In genomic region chr17:70462231-70462630, GRCm38 (mm10) we compare ENCODE assay signal across 17 mouse cellular contexts.
A peak's percentile ranks its signal among the peaks of the same experiment; 100 is the strongest.
DNase-seq lines count a peak whose midpoint lies in the region; TF ChIP-seq lines count a peak whose summit lies in the region.
"Had no signal": no experiment of that assay in that cellular context is flagged by ENCODE, and none has a peak within 500 bp of the region (broad histone marks: within the 10 kb centered on the region; RNA-seq: fewer than 3 reads in every experiment).

No protein-coding gene starts in this region.

- H3K4me1 ChIP-seq in cerebellum, adult 2 months (ENCODE audit: control insufficient read depth, insufficient read depth, low read length): peaks cover 21% of the 10 kb centered on the region
- H3K4me1 ChIP-seq in thymus, adult 2 months (replicated peaks; ENCODE audit: control insufficient read depth, insufficient read depth, low read length): no peaks in the 10 kb centered on the region
- no peaks in the 10 kb centered on the region for H3K4me1 ChIP-seq in midbrain, embryonic 10.5 days
- H3K4me1 ChIP-seq: embryonic facial prominence, embryonic 12.5 days; forebrain, embryonic 15.5 days; heart, embryonic 12.5 days; hindbrain, embryonic 12.5 days had no signal

- peak overlapping the region; percentile 91 for H3K27ac ChIP-seq in cerebellum, adult 2 months (ENCODE audit: insufficient read depth, low read length)
- peak overlapping the region; percentile 62; the same call in 1 of the 2 replicates for H3K27ac ChIP-seq in layer of hippocampus, adult 2 months
- H3K27ac ChIP-seq in thymus, adult 2 months (ENCODE audit: control insufficient read depth, insufficient read depth, low read length): no peak overlapping the region
- no peak overlapping the region for H3K27ac ChIP-seq in midbrain, embryonic 10.5 days (replicated peaks)
- H3K27ac ChIP-seq: embryonic facial prominence, embryonic 12.5 days; forebrain, embryonic 15.5 days; hindbrain, embryonic 12.5 days had no signal

- H3K27me3 ChIP-seq in cerebellum, adult 2 months (ENCODE audit: control insufficient read depth, insufficient read depth, low read length): no peaks in the 10 kb centered on the region
- no peaks in the 10 kb centered on the region for H3K27me3 ChIP-seq in thymus, adult 2 months (ENCODE audit: control insufficient read depth, insufficient read depth, low read length)
- H3K27me3 ChIP-seq in midbrain, embryonic 10.5 days (ENCODE audit: low read depth, poor library complexity, severe bottlenecking): no peaks in the 10 kb centered on the region
- H3K27me3 ChIP-seq: embryonic facial prominence, embryonic 12.5 days; forebrain, embryonic 15.5 days; heart, embryonic 12.5 days; hindbrain, embryonic 12.5 days had no signal

- TF ChIP-seq POLR2A in cerebellum, adult 2 months (IDR thresholded peaks at IDR 0.05; ENCODE audit: borderline replicate concordance, insufficient read depth, low read length): no peak
- TF ChIP-seq POLR2A in thymus, adult 2 months (IDR thresholded peaks at IDR 0.05; ENCODE audit: control insufficient read depth, extremely low read depth, insufficient read depth, low read length, poor library complexity): no peak

- H3K36me3 ChIP-seq in thymus, adult 2 months (ENCODE audit: control insufficient read depth, insufficient read depth, low read length): no peaks in the 10 kb centered on the region
- H3K36me3 ChIP-seq in midbrain, embryonic 10.5 days: no peaks in the 10 kb centered on the region
- H3K36me3 ChIP-seq: embryonic facial prominence, embryonic 12.5 days; forebrain, embryonic 15.5 days; G1E; heart, embryonic 12.5 days; hindbrain, embryonic 12.5 days had no signal

- TF ChIP-seq CTCF in cerebellum, adult 2 months (IDR thresholded peaks at IDR 0.05; ENCODE audit: borderline replicate concordance, insufficient read depth, low read depth, low read length): no peak
- TF ChIP-seq CTCF in layer of hippocampus, adult 2 months (conservative IDR thresholded peaks at IDR 0.05): no peak
- no peak for TF ChIP-seq CTCF in thymus, adult 2 months (IDR thresholded peaks at IDR 0.05; ENCODE audit: borderline replicate concordance, control insufficient read depth, extremely low read depth, insufficient read depth, low read length, poor library complexity)

- DNase-seq in cerebellum, adult 2 months: peak; percentile 52 to 56
- no peak for DNase-seq in cerebellum, postnatal 4 days (ENCODE audit: low spot score in 2 of 2)
- DNase-seq in layer of hippocampus, adult 2 months (ENCODE audit: low spot score in 2 of 2): no peak
- no peak for DNase-seq in layer of hippocampus, postnatal 10 days (ENCODE audit: low spot score in 2 of 2)
- DNase-seq in cerebellum, postnatal 25 days: peak; percentile 44 to 58
- DNase-seq in thymus, adult 2 months: no peak
- DNase-seq in midbrain, embryonic 10.5 days (ENCODE audit: low spot score): no peak
- DNase-seq: adrenal gland, adult 8-10 months; adrenal gland, postnatal 36 days; gastrocnemius, postnatal 14 days; heart, postnatal 36 days; kidney, adult 18-20 months had no signal

- no peak overlapping the region for H3K4me3 ChIP-seq in cerebellum, adult 2 months (replicated peaks; ENCODE audit: insufficient read depth, low read depth, low read length)
- no peak overlapping the region for H3K4me3 ChIP-seq in layer of hippocampus, adult 2 months
- H3K4me3 ChIP-seq in thymus, adult 2 months (ENCODE audit: control insufficient read depth, insufficient read depth, low read length): no peak overlapping the region
- H3K4me3 ChIP-seq in midbrain, embryonic 10.5 days: no peak overlapping the region
- H3K4me3 ChIP-seq: embryonic facial prominence, embryonic 12.5 days; forebrain, embryonic 15.5 days; heart, embryonic 12.5 days; hindbrain, embryonic 12.5 days had no signal

- WGBS in cerebellum, adult 2 months: 16% methylated on average over 8 of the region's 8 CpGs
- 88% methylated on average over 8 of the region's 8 CpGs for WGBS in thymus, adult 2 months
- WGBS in midbrain, embryonic 10.5 days: 87% methylated on average over 8 of the region's 8 CpGs

- H3K9me3 ChIP-seq in midbrain, embryonic 10.5 days (replicated peaks): no peaks in the 10 kb centered on the region
- H3K9me3 ChIP-seq: embryonic facial prominence, embryonic 12.5 days; forebrain, embryonic 15.5 days; heart, embryonic 12.5 days; hindbrain, embryonic 12.5 days had no signal

Comparison
In these comparisons a context has a peak if more than half of its experiments do, and no peak if none do; other contexts are left out.
1. DNase-seq: peak in cerebellum, adult 2 months (2 of 2) and cerebellum, postnatal 25 days (2 of 2); none in cerebellum, postnatal 4 days (0 of 2), layer of hippocampus, adult 2 months (0 of 2), layer of hippocampus, postnatal 10 days (0 of 2), thymus, adult 2 months (single experiment) and midbrain, embryonic 10.5 days (single experiment).
2. H3K27ac ChIP-seq: peak in cerebellum, adult 2 months (single experiment) and layer of hippocampus, adult 2 months (single experiment); none in thymus, adult 2 months (single experiment) and midbrain, embryonic 10.5 days (single experiment).